Mouse (Mus musculus) heart, embryonic 11.5 days (tissue): ENCODE data around the gene Ell. TPM values are rescaled to one million over a fixed set of nuclear protein-coding genes. Genes with fewer than 3 reads are reported as not detected.
"Not testable (repeated sequence)": the region's sequence is repeated elsewhere in the genome, so short reads cannot be mapped to it uniquely, and the experiment has no call there.

ENCODE experiments used
- ATAC-seq: fragments of 200-750 bp; cut with Nextera tagmentation; replicated peaks from 2 replicates; pipeline ENCODE4 v1.8.0; 2017; ENCODE audit warnings: moderate library complexity; ENCODE audit not compliant: insufficient number of reproducible peaks, low FRiP score, low TSS enrichment
- H3K27ac ChIP-seq: fragments of 300-500 bp; sonication (generic); 2 replicates; pipeline ENCODE4 v1.5.1; 2014; ENCODE audit warnings: mild to moderate bottlenecking, low read depth, low read length
- H3K27me3 ChIP-seq: fragments of 300-500 bp; sonication (generic); 2 replicates; pipeline ENCODE4 v1.6.1; 2014; ENCODE audit warnings: mild to moderate bottlenecking, low read length, mixed read lengths; ENCODE audit not compliant: control insufficient read depth, insufficient read depth
- H3K36me3 ChIP-seq: fragments of 300-500 bp; sonication (generic); 2 replicates; pipeline ENCODE4 v1.6.1; 2014; ENCODE audit warnings: mild to moderate bottlenecking, low read length, moderate library complexity, mixed read lengths; ENCODE audit not compliant: control insufficient read depth, insufficient read depth
- H3K4me1 ChIP-seq: fragments of 300-500 bp; sonication (generic); 2 replicates; pipeline ENCODE4 v1.6.1; 2014; ENCODE audit warnings: low read length; ENCODE audit not compliant: control insufficient read depth, insufficient read depth
- H3K4me2 ChIP-seq: fragments of 300-500 bp; sonication (generic); 2 replicates; pipeline ENCODE4 v1.6.1; 2014; ENCODE audit warnings: mild to moderate bottlenecking, moderate library complexity
- H3K4me3 ChIP-seq: fragments of 300-500 bp; sonication (generic); 2 replicates; pipeline ENCODE4 v1.5.1; 2014; ENCODE audit warnings: low read depth, low read length
- H3K9ac ChIP-seq: fragments of 300-500 bp; sonication (generic); 2 replicates; pipeline ENCODE4 v1.6.1; 2014; ENCODE audit warnings: mild to moderate bottlenecking, low read depth, low read length, moderate library complexity
- H3K9me3 ChIP-seq: fragments of 300-500 bp; sonication (generic); replicated peaks from 2 replicates; pipeline ENCODE4 v1.6.1; 2016; ENCODE audit warnings: low read length; ENCODE audit not compliant: control insufficient read depth
- WGBS: fragments of 180-500 bp; shearing (Covaris S2); extraction: QIAGEN DNeasy Blood & Tissue Kit; methylation state at CpG from one replicate; pipeline ENCODE4 v1.1.7; 2014; ENCODE audit not compliant: insufficient replicate concordance; 5-methylcytosine and 5-hydroxymethylcytosine counted together
- polyA plus RNA-seq: library from polyadenylated mRNA; unstranded; fragments of >200 nt; fragmentation: Nextera tagmentation; extraction: Ambion mirVana; gene quantifications from 2 replicates; pipeline ENCODE4 v1.2.1, GENCODE M21; 2014

Ell gene
- polyA plus RNA-seq, 1 experiment from 2014 or later = 14.1 TPM

DNA sequence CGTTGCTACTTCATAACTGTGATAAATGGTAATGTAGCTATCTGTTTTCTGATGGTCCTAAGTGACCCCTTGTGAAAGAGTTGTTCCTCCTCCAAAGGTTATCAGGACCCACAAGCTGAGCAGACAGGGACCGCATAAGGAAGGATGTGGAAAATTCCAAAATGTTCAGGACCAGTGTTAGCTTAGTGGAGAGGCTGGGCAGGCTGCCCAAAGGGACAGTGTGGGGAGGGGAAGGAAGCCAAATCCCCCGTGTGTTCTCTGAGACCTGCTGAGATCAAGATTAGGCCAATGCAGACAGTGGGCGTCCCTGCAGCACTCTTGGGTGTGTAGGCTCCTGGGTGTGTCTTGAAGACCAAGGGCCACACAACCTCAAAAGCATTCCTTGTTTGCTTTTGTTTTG lies 35.7 kb downstream of the Ell start:
- Histone ChIP-seq H3K36me3 (peaks cover 8% of the 10 kb centered on the region; the same call in 1 of the 2 replicates), H3K4me3 (no peak overlapping the region), H3K9ac (no peak overlapping the region), H3K4me2 (no peak overlapping the region), H3K27ac (no peak overlapping the region), H3K4me1 (peaks cover 10% of the 10 kb centered on the region), H3K27me3 (no peaks in the 10 kb centered on the region), H3K9me3 (no peaks in the 10 kb centered on the region)
- WGBS = 62% methylated on average over 4 of the region's 4 CpGs
- ATAC-seq = no peak

GRCm38 (mm10) chr8:70577207-70577606 lies 38.0 kb downstream of the Ell start:
- no peak for ATAC-seq
- Histone ChIP-seq H3K27ac (no peak overlapping the region), H3K36me3 (peaks cover 19% of the 10 kb centered on the region), H3K27me3 (no peaks in the 10 kb centered on the region), H3K9ac (no peak overlapping the region), H3K4me2 (no peak overlapping the region), H3K4me1 (no peaks in the 10 kb centered on the region), H3K4me3 (no peak overlapping the region), H3K9me3 (no peaks in the 10 kb centered on the region)
- WGBS = 84% methylated on average over 3 of the region's 3 CpGs

GRCm38 (mm10) chr8:70583476-70584387 lies 44.5 kb downstream of the Ell start:
- H3K27ac ChIP-seq = no peak overlapping the region
- H3K9me3 ChIP-seq = no peaks in the 10 kb centered on the region
- H3K4me2 ChIP-seq = no peak overlapping the region
- H3K36me3 ChIP-seq = peaks cover 41% of the 10 kb centered on the region
- ATAC-seq = no peak
- no peaks in the 10 kb centered on the region for H3K27me3 ChIP-seq
- 90% methylated on average over 18 of the region's 18 CpGs for WGBS
- no peak overlapping the region for H3K4me3 ChIP-seq
- no peak overlapping the region for H3K9ac ChIP-seq
- no peaks in the 10 kb centered on the region for H3K4me1 ChIP-seq

GRCm38 (mm10) chr8:70584606-70585257 lies 45.5 kb downstream of the Ell start:
- Histone ChIP-seq H3K27me3 (no peaks in the 10 kb centered on the region), H3K4me2 (no peak overlapping the region), H3K27ac (no peak overlapping the region), H3K9me3 (no peaks in the 10 kb centered on the region), H3K36me3 (peaks cover 41% of the 10 kb centered on the region), H3K4me3 (no peak overlapping the region), H3K4me1 (no peaks in the 10 kb centered on the region), H3K9ac (no peak overlapping the region)
- no peak for ATAC-seq
- 87% methylated on average over 9 of the region's 9 CpGs for WGBS

GRCm38 (mm10) chr8:70585258-70585652 lies 46.0 kb downstream of the Ell start:
- no peak overlapping the region for H3K4me3 ChIP-seq

GRCm38 (mm10) chr8:70587955-70588354 lies 48.7 kb downstream of the Ell start:
- not testable (repeated sequence) for H3K4me3 ChIP-seq, H3K27me3 ChIP-seq, H3K27ac ChIP-seq, H3K9me3 ChIP-seq, H3K4me2 ChIP-seq, ATAC-seq, H3K9ac ChIP-seq, H3K4me1 ChIP-seq
- peaks cover 35% of the 10 kb centered on the region for H3K36me3 ChIP-seq
- WGBS = 85% methylated on average over 4 of the region's 4 CpGs

More at GRCm38 (mm10) chr8:70585258-70585652, 46.0 kb downstream of the Ell start:
- 34% methylated on average over 7 of the region's 7 CpGs for WGBS
- no peaks in the 10 kb centered on the region for H3K4me1 ChIP-seq
- no peaks in the 10 kb centered on the region for H3K27me3 ChIP-seq
- H3K9ac ChIP-seq = no peak overlapping the region
- ATAC-seq = no peak
- no peak overlapping the region for H3K27ac ChIP-seq
- H3K4me2 ChIP-seq = no peak overlapping the region
- peaks cover 39% of the 10 kb centered on the region for H3K36me3 ChIP-seq
- H3K9me3 ChIP-seq = no peaks in the 10 kb centered on the region

GRCm38 (mm10) chr8:70591569-70591968 lies 52.3 kb downstream of the Ell start:
- Histone ChIP-seq H3K9ac (0 out of 2 replicates have a peak overlapping the region, but pooled peaks have one; percentile 39), H3K4me2 (no peak overlapping the region), H3K4me1 (peaks cover 29% of the 10 kb centered on the region), H3K36me3 (peaks cover 20% of the 10 kb centered on the region), H3K4me3 (no peak overlapping the region), H3K27ac (no peak overlapping the region), H3K9me3 (no peaks in the 10 kb centered on the region), H3K27me3 (no peaks in the 10 kb centered on the region)
- 76% methylated on average over 12 of the region's 12 CpGs for WGBS
- no peak for ATAC-seq

GRCm38 (mm10) chr8:70593173-70593572 lies 53.9 kb downstream of the Ell start:
- Histone ChIP-seq H3K27me3 (no peaks in the 10 kb centered on the region), H3K36me3 (peaks cover 18% of the 10 kb centered on the region), H3K9me3 (no peaks in the 10 kb centered on the region), H3K27ac (peak overlapping the region; percentile 88), H3K9ac (peak overlapping the region; percentile 56), H3K4me2 (peak overlapping the region; percentile 91), H3K4me3 (peak overlapping the region; percentile 65), H3K4me1 (peaks cover 39% of the 10 kb centered on the region)
- WGBS = 44% methylated on average over 8 of the region's 8 CpGs
- no peak for ATAC-seq
